In the genomic region with DNA sequence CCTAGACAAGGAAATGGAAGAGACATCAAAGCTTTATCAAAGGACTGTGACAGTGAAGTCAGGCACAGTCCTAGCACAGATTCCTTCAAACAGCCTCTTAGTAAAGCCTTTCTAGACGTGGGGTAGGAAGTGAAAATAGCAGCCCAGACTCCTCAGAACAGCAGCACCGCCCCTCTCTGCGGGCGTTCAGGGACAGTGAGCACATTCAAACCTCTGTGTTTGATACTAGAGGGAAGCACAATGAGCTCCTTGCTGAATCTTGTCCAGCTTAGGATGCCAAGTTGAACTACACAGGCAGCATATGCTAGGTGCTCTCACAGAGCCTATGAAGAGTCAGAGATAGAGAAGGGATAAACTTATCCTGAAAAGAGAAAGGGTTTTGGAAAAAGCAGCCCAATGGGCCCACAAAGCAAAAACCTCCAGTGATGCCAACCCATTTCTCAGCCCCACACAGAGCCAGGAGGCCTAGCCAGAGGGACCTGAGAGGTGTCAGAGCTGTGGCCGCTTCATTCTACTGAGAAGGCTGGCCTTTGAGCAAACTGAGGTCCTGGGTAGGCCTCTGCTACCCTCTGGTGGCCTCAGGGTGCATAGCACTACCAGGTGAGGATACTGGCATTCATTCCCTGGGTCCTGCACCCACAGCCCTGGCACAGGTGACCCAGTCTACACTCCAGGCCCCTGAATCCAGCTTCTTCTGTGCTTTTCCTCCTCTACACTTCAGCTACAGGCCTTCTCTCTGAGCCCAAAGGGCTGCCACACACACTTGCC, we compare ENCODE assay signal across 8 mouse cellular contexts. TPM values are rescaled to one million over a fixed set of nuclear protein-coding genes. Genes with fewer than 3 reads are reported as not detected.
DNase-seq lines count a peak whose midpoint lies in the region; ATAC-seq and TF ChIP-seq lines count a peak whose summit lies in the region.

No protein-coding gene starts in this region.

- no peak for TF ChIP-seq POLR2A in cortical plate, adult 2 months (IDR thresholded peaks at IDR 0.05; ENCODE audit: extremely low read depth, insufficient read depth, low read length)

- H3K4me2 ChIP-seq in liver, embryonic 15.5 days: peak overlapping the region; percentile 41
- no peak overlapping the region for H3K4me2 ChIP-seq in neural tube, embryonic 11.5 days (ENCODE audit: low read depth)

- H3K4me1 ChIP-seq in cortical plate, adult 2 months (ENCODE audit: control insufficient read depth, insufficient read depth, low read length): peaks cover 23% of the 10 kb centered on the region
- peaks cover 73% of the 10 kb centered on the region for H3K4me1 ChIP-seq in liver, embryonic 15.5 days (replicated peaks)
- H3K4me1 ChIP-seq in neural tube, embryonic 11.5 days (ENCODE audit: control insufficient read depth, insufficient read depth, low read length): no peaks in the 10 kb centered on the region

- H3K36me3 ChIP-seq in liver, embryonic 15.5 days (replicated peaks): peaks cover 92% of the 10 kb centered on the region
- no peaks in the 10 kb centered on the region for H3K36me3 ChIP-seq in neural tube, embryonic 11.5 days (ENCODE audit: control insufficient read depth, insufficient read depth, low read length)

- no peak overlapping the region for H3K4me3 ChIP-seq in cortical plate, adult 2 months (ENCODE audit: insufficient read depth, low read length)
- no peak overlapping the region for H3K4me3 ChIP-seq in liver, embryonic 15.5 days (replicated peaks)
- no peak overlapping the region for H3K4me3 ChIP-seq in neural tube, embryonic 11.5 days (ENCODE audit: low read depth, low read length)

- ATAC-seq in granulocyte monocyte progenitor cell, adult 5-6 weeks (replicated peaks; ENCODE audit: poor library complexity, severe bottlenecking): peak; percentile 95
- ATAC-seq in liver, embryonic 15.5 days (ENCODE audit: insufficient read depth): peak; percentile 60
- 0 out of 2 replicates have a peak, but pooled peaks have one; percentile 67 for ATAC-seq in neural tube, embryonic 11.5 days (ENCODE audit: insufficient read depth, low FRiP score, low TSS enrichment)

- TF ChIP-seq CTCF in cortical plate, adult 2 months (IDR thresholded peaks at IDR 0.05; ENCODE audit: extremely low read depth, insufficient read depth, low read length): peak; percentile 93

- DNase-seq in 416B (ENCODE audit: low read depth): peak; percentile 63
- DNase-seq in T-cell, adult 2 months (ENCODE audit: low spot score): peak; percentile 69
- peak; percentile 86 for DNase-seq in kidney, adult 9 months
- peak; percentile 71 for DNase-seq in neural tube, embryonic 11.5 days (ENCODE audit: low spot score)
- DNase-seq in thymus, adult 18-20 months: peak; percentile 40 to 46

- peak overlapping the region; percentile 41 for H3K9ac ChIP-seq in liver, embryonic 15.5 days
- no peak overlapping the region for H3K9ac ChIP-seq in neural tube, embryonic 11.5 days (ENCODE audit: low read length)

- H3K27me3 ChIP-seq in liver, embryonic 15.5 days: no peaks in the 10 kb centered on the region
- no peaks in the 10 kb centered on the region for H3K27me3 ChIP-seq in neural tube, embryonic 11.5 days (ENCODE audit: control insufficient read depth, insufficient read depth, low read length)

- no peak overlapping the region for H3K27ac ChIP-seq in cortical plate, adult 2 months (ENCODE audit: insufficient read depth, low read length)
- peak overlapping the region; percentile 99 for H3K27ac ChIP-seq in liver, embryonic 15.5 days (replicated peaks)
- no peak overlapping the region for H3K27ac ChIP-seq in neural tube, embryonic 11.5 days (ENCODE audit: low read depth, low read length)

- 70% methylated on average over 5 of the region's 5 CpGs for WGBS in liver, embryonic 15.5 days (ENCODE audit: insufficient replicate concordance)
- 69% methylated on average over 5 of the region's 5 CpGs for WGBS in neural tube, embryonic 11.5 days

- H3K9me3 ChIP-seq in liver, embryonic 15.5 days (replicated peaks): no peaks in the 10 kb centered on the region
- no peaks in the 10 kb centered on the region for H3K9me3 ChIP-seq in neural tube, embryonic 11.5 days (ENCODE audit: control insufficient read depth, low read length)

RNA-seq across cellular contexts. Expression of gene Mpg, which starts 12.0 kb away (rescaled TPM):
- 14.2 and 15.4 TPM in 2 replicates for polyA plus RNA-seq in cortical plate, adult 2 months (2012; rRNA removed)
- total RNA-seq in granulocyte monocyte progenitor cell, adult 5-6 weeks (2014; fragmentation: Nextera tagmentation): 11.6 and 12.9 TPM in 2 replicates
- total RNA-seq in granulocyte monocyte progenitor cell, adult 5-6 weeks (2017): 4.4 and 5.7 TPM in 2 replicates
- polyA plus RNA-seq in liver, embryonic 15.5 days (2015; fragmentation: Nextera tagmentation; extraction: Ambion mirVana): 18.3 and 19.6 TPM in 2 replicates
- 29.4 and 31.2 TPM in 2 replicates for polyA plus RNA-seq in neural tube, embryonic 11.5 days (2014; fragmentation: Nextera tagmentation; extraction: Ambion mirVana)

RNA-seq across cellular contexts. Expression of gene Rhbdf1, which starts 16.2 kb away (rescaled TPM):
- polyA plus RNA-seq in cortical plate, adult 2 months (2012; rRNA removed): 25.6 and 26.9 TPM in 2 replicates
- total RNA-seq in granulocyte monocyte progenitor cell, adult 5-6 weeks (2014; fragmentation: Nextera tagmentation): 0.26 TPM in 1 of 2 replicates, not detected in the other
- 1.0 TPM in 1 of 2 replicates, not detected in the other for total RNA-seq in granulocyte monocyte progenitor cell, adult 5-6 weeks (2017)
- polyA plus RNA-seq in liver, embryonic 15.5 days (2015; fragmentation: Nextera tagmentation; extraction: Ambion mirVana): 5.1 and 8.0 TPM in 2 replicates
- 24.6 and 24.7 TPM in 2 replicates for polyA plus RNA-seq in neural tube, embryonic 11.5 days (2014; fragmentation: Nextera tagmentation; extraction: Ambion mirVana)

RNA-seq across cellular contexts. Expression of gene Nprl3, which starts 29.2 kb away (rescaled TPM):
- 78.7 and 80.9 TPM in 2 replicates for polyA plus RNA-seq in cortical plate, adult 2 months (2012; rRNA removed)
- total RNA-seq in granulocyte monocyte progenitor cell, adult 5-6 weeks (2014; fragmentation: Nextera tagmentation): 25.3 and 28.6 TPM in 2 replicates
- total RNA-seq in granulocyte monocyte progenitor cell, adult 5-6 weeks (2017): 17.7 and 18.6 TPM in 2 replicates
- polyA plus RNA-seq in liver, embryonic 15.5 days (2015; fragmentation: Nextera tagmentation; extraction: Ambion mirVana): 28.1 and 31.9 TPM in 2 replicates
- 29.0 and 33.0 TPM in 2 replicates for polyA plus RNA-seq in neural tube, embryonic 11.5 days (2014; fragmentation: Nextera tagmentation; extraction: Ambion mirVana)

RNA-seq across cellular contexts. Expression of gene Snrnp25, which starts 33.1 kb away (rescaled TPM):
- 51.8 and 57.0 TPM in 2 replicates for polyA plus RNA-seq in cortical plate, adult 2 months (2012; rRNA removed)
- total RNA-seq in granulocyte monocyte progenitor cell, adult 5-6 weeks (2014; fragmentation: Nextera tagmentation): 50.3 and 58.3 TPM in 2 replicates
- total RNA-seq in granulocyte monocyte progenitor cell, adult 5-6 weeks (2017): 75.1 and 78.0 TPM in 2 replicates
- 68.7 and 70.1 TPM in 2 replicates for polyA plus RNA-seq in liver, embryonic 15.5 days (2015; fragmentation: Nextera tagmentation; extraction: Ambion mirVana)
- 73.4 and 80.3 TPM in 2 replicates for polyA plus RNA-seq in neural tube, embryonic 11.5 days (2014; fragmentation: Nextera tagmentation; extraction: Ambion mirVana)

RNA-seq across cellular contexts. Expression of gene Hba-x, which starts 37.9 kb away (rescaled TPM):
- 0.15 and 0.21 TPM in 2 replicates for polyA plus RNA-seq in cortical plate, adult 2 months (2012; rRNA removed)
- total RNA-seq in granulocyte monocyte progenitor cell, adult 5-6 weeks (2014; fragmentation: Nextera tagmentation): not detected in 2 replicates
- not detected in 2 replicates for total RNA-seq in granulocyte monocyte progenitor cell, adult 5-6 weeks (2017)
- polyA plus RNA-seq in liver, embryonic 15.5 days (2015; fragmentation: Nextera tagmentation; extraction: Ambion mirVana): 72.6 and 109 TPM in 2 replicates
- 2,412 and 2,433 TPM in 2 replicates for polyA plus RNA-seq in neural tube, embryonic 11.5 days (2014; fragmentation: Nextera tagmentation; extraction: Ambion mirVana)
